In genomic region chr14:87459777-87460176, GRCm38 (mm10) we compare ENCODE assay signal across 14 mouse cellular contexts.
"Had no signal": no experiment of that assay in that cellular context is flagged by ENCODE, and none has a peak within 500 bp of the region (broad histone marks: within the 10 kb centered on the region; RNA-seq: fewer than 3 reads in every experiment).

No protein-coding gene starts in this region.

- H3K4me2 ChIP-seq: limb, embryonic 13.5 days; midbrain, embryonic 12.5 days; neural tube, embryonic 15.5 days had no signal

- H3K9ac ChIP-seq: limb, embryonic 13.5 days; liver, embryonic 14.5 days; midbrain, embryonic 12.5 days; neural tube, embryonic 15.5 days had no signal

- H3K27me3 ChIP-seq: limb, embryonic 13.5 days; midbrain, embryonic 12.5 days; neural tube, embryonic 15.5 days had no signal

- H3K9me3 ChIP-seq: limb, embryonic 13.5 days; midbrain, embryonic 12.5 days; neural tube, embryonic 15.5 days had no signal

- DNase-seq: kidney, adult 11 months; kidney, postnatal 14 days; layer of hippocampus, postnatal 36 days; left cerebral cortex, postnatal 4 days; lung, adult 18-20 months; lung, postnatal 4 days; right cerebral cortex, adult 18-20 months; right cerebral cortex, postnatal 25 days; thymus, postnatal 4 days had no signal

- H3K27ac ChIP-seq: limb, embryonic 13.5 days; liver, embryonic 14.5 days; midbrain, embryonic 12.5 days; neural tube, embryonic 15.5 days had no signal

- H3K4me3 ChIP-seq: limb, embryonic 13.5 days; midbrain, embryonic 12.5 days; myocyte; neural tube, embryonic 15.5 days had no signal

- H3K36me3 ChIP-seq: midbrain, embryonic 12.5 days had no signal
